Comparison of ENCODE assay signal across 11 mouse cellular contexts in genomic region chr1:73905811-73906190, GRCm38 (mm10).
A peak's percentile ranks its signal among the peaks of the same experiment; 100 is the strongest.
DNase-seq lines count a peak whose midpoint lies in the region; ATAC-seq and TF ChIP-seq lines count a peak whose summit lies in the region.
"Had no signal": no experiment of that assay in that cellular context is flagged by ENCODE, and none has a peak within 500 bp of the region (broad histone marks: within the 10 kb centered on the region; RNA-seq: fewer than 3 reads in every experiment).

No protein-coding gene starts in this region.

- TF ChIP-seq CTCF in heart, postnatal 0 days (IDR thresholded peaks at IDR 0.05; ENCODE audit: low read depth), result no peak
- no peak for TF ChIP-seq CTCF in left cerebral cortex, adult 2 months (IDR thresholded peaks at IDR 0.05)

- H3K9ac ChIP-seq in liver, embryonic 11.5 days (ENCODE audit: low read depth, low read length), result no peak overlapping the region
- no peak overlapping the region for H3K9ac ChIP-seq in heart, postnatal 0 days (replicated peaks; ENCODE audit: low read depth, low read length)
- no peak overlapping the region for H3K9ac ChIP-seq in intestine, embryonic 15.5 days
- H3K9ac ChIP-seq: liver, embryonic 15.5 days; midbrain, embryonic 13.5 days; neural tube, embryonic 15.5 days had no signal

- H3K36me3 ChIP-seq in liver, embryonic 11.5 days (ENCODE audit: control insufficient read depth, insufficient read depth, low read length), result no peaks in the 10 kb centered on the region
- peaks cover 12% of the 10 kb centered on the region for H3K36me3 ChIP-seq in heart, postnatal 0 days (replicated peaks; ENCODE audit: control insufficient read depth, insufficient read depth, low read length)
- H3K36me3 ChIP-seq in intestine, embryonic 15.5 days, result no peaks in the 10 kb centered on the region
- H3K36me3 ChIP-seq: liver, embryonic 15.5 days; midbrain, embryonic 13.5 days; neural tube, embryonic 15.5 days had no signal

- H3K4me2 ChIP-seq in liver, embryonic 11.5 days, result no peak overlapping the region
- H3K4me2 ChIP-seq in heart, postnatal 0 days (ENCODE audit: low read depth, low read length), result no peak overlapping the region
- H3K4me2 ChIP-seq in intestine, embryonic 15.5 days (replicated peaks), result no peak overlapping the region
- H3K4me2 ChIP-seq: liver, embryonic 15.5 days; midbrain, embryonic 13.5 days; neural tube, embryonic 15.5 days had no signal

- H3K4me1 ChIP-seq in liver, embryonic 11.5 days (replicated peaks; ENCODE audit: control insufficient read depth, insufficient read depth, low read length), result no peaks in the 10 kb centered on the region; the same call in 1 of the 2 replicates
- H3K4me1 ChIP-seq in heart, postnatal 0 days (ENCODE audit: control insufficient read depth, insufficient read depth), result peaks cover 13% of the 10 kb centered on the region
- peaks cover 17% of the 10 kb centered on the region for H3K4me1 ChIP-seq in intestine, embryonic 15.5 days (replicated peaks)

- TF ChIP-seq EP300 in heart, postnatal 0 days (IDR thresholded peaks at IDR 0.05; ENCODE audit: low read depth), result no peak

- H3K27me3 ChIP-seq in liver, embryonic 11.5 days (replicated peaks; ENCODE audit: control insufficient read depth, insufficient read depth, low read length), result no peaks in the 10 kb centered on the region
- H3K27me3 ChIP-seq in heart, postnatal 0 days (ENCODE audit: control insufficient read depth, insufficient read depth, low read length), result no peaks in the 10 kb centered on the region
- no peaks in the 10 kb centered on the region for H3K27me3 ChIP-seq in intestine, embryonic 15.5 days (replicated peaks)
- H3K27me3 ChIP-seq: liver, embryonic 15.5 days; midbrain, embryonic 13.5 days; neural tube, embryonic 15.5 days had no signal

- WGBS in liver, embryonic 11.5 days, result 56% methylated on average over 5 of the region's 5 CpGs
- 46% methylated on average over 5 of the region's 5 CpGs for WGBS in heart, postnatal 0 days
- 67% methylated on average over 5 of the region's 5 CpGs for WGBS in intestine, embryonic 15.5 days

- no peaks in the 10 kb centered on the region for H3K9me3 ChIP-seq in liver, embryonic 11.5 days (ENCODE audit: control insufficient read depth, low read length)
- H3K9me3 ChIP-seq in heart, postnatal 0 days (replicated peaks; ENCODE audit: control insufficient read depth, low read length), result no peaks in the 10 kb centered on the region
- H3K9me3 ChIP-seq in intestine, embryonic 15.5 days, result no peaks in the 10 kb centered on the region
- H3K9me3 ChIP-seq: liver, embryonic 15.5 days; midbrain, embryonic 13.5 days had no signal

- no peak for ATAC-seq in liver, embryonic 11.5 days (replicated peaks; ENCODE audit: low FRiP score)
- ATAC-seq in heart, postnatal 0 days (ENCODE audit: insufficient read depth, low read depth), result no peak
- ATAC-seq in intestine, embryonic 15.5 days, result no peak
- ATAC-seq: midbrain, embryonic 13.5 days had no signal

- peak; percentile 26 for DNase-seq in adrenal gland, adult 8-10 months
- no peak for DNase-seq in adrenal gland, postnatal 25 days
- peak; percentile 25 for DNase-seq in liver, embryonic 11.5 days (ENCODE audit: low spot score)
- no peak for DNase-seq in liver
- DNase-seq in ES-CJ7 (ENCODE audit: low read depth, low spot score), result peak; percentile 85
- DNase-seq in heart, postnatal 0 days (ENCODE audit: low spot score), result peak; percentile 4
- no peak for DNase-seq in left cerebral cortex, adult 2 months (ENCODE audit: extremely low spot score in 1 of 2, low spot score in 2 of 2)

- H3K27ac ChIP-seq in liver, embryonic 11.5 days (ENCODE audit: low read depth, low read length), result no peak overlapping the region
- peak overlapping the region; percentile 60 for H3K27ac ChIP-seq in heart, postnatal 0 days (ENCODE audit: low read depth)
- H3K27ac ChIP-seq in intestine, embryonic 15.5 days, result no peak overlapping the region
- no peak overlapping the region for H3K27ac ChIP-seq in left cerebral cortex, adult 2 months
- H3K27ac ChIP-seq: liver, embryonic 15.5 days; midbrain, embryonic 13.5 days; neural tube, embryonic 15.5 days had no signal

- H3K4me3 ChIP-seq in liver, embryonic 11.5 days (ENCODE audit: low read depth, low read length), result no peak overlapping the region
- no peak overlapping the region for H3K4me3 ChIP-seq in heart, postnatal 0 days (ENCODE audit: low read depth, low read length)
- H3K4me3 ChIP-seq in intestine, embryonic 15.5 days (replicated peaks), result no peak overlapping the region
- no peak overlapping the region for H3K4me3 ChIP-seq in left cerebral cortex, adult 2 months
- H3K4me3 ChIP-seq: liver, embryonic 15.5 days; midbrain, embryonic 13.5 days; neural tube, embryonic 15.5 days had no signal

- intact Hi-C loops in left cerebral cortex, adult 2 months (cut with DNase I), result no loop called here

Comparison
In these comparisons a context has a peak if more than half of its experiments do, and no peak if none do; other contexts are left out.
1. DNase-seq: peak in adrenal gland, adult 8-10 months (single experiment), liver, embryonic 11.5 days (single experiment), ES-CJ7 (single experiment) and heart, postnatal 0 days (single experiment); none in adrenal gland, postnatal 25 days (single experiment), liver (single experiment) and left cerebral cortex, adult 2 months (0 of 2).